Mouse (Mus musculus): ENCODE results near the gene Zfp462. TPM values are rescaled to one million over a fixed set of nuclear protein-coding genes. Genes with fewer than 3 reads are reported as not detected.

Zfp462 gene
- total RNA-seq, 2 experiments from 2014 or later = 66.6 to 72.6 TPM

DNA sequence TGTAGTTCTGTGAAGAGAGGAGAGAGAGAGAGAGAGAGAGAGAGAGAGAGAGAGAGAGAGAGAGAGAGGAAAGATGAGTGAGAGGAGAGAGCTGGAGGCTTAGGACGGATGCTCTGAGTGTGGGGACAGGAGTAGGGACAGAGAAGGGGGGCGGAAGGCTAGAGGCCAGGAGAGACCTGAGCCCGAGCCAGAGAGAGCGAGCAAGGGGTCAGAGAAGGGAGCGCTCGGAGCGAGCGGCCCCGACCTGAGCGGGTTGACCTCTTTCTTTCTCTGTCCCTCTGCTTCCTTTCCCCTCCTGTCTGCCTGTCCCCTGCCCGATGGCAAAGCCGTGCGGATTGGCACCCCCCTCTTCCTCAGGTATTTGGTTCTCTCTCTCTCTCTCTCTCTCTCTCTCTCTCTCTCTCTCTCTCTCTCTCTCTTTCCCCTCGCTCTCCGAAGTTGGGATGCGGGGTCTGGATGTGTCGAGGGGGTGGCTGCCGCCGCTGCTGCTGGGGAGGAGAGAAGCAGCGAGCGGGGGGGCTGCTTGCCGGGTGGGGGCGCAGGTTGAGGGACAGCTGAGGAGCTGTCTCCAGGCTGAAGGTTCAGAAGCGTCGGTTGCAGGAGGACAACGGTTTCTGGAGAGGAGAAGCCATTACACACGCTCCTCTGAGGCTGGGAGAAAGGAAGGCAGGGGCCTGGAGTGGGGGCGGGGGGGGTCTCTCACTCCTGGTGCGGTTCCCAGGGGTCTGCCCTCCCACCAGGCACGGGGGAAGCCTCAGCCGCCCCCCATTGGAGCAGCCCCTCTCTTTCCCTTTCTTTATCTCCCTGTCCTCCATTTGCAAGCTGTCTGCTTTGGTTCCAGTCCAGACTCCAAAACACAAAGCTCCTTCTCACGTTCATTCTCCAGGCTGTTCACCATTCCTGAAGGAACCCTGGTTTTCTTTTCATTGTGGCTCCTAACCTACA, 4.0 kb downstream of the Zfp462 start:
- DNase-seq (ENCODE audit: extremely low spot score in 1 of 2, low spot score in 2 of 2) = peak; percentile 26 to 76
- intact Hi-C loops (cut with DNase I) = loop anchor here (5.0 to 10.0 kb wide), 8 partner anchors 58 to 1067 kb away; no protein-coding TSS in a partner anchor

DNA sequence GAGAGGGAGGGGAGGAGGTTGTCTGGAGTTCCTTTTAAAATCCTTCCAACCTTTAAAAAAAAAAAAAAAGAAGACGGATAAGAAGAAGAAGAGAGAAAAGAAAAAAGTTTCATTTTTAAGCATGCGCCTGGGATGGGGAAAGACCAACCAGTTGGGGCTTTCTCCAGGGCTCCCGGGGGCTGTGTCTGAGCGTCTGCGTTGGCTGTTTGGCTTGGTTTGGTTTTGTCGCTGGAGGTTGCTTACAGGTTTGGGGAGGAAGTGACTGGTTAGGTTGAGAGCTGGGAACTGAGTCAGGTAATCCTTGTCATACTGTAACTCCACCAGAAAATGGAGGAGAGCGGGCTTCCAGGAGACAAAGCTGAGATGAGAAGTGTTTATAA, 4.7 kb downstream of the Zfp462 start:
- intact Hi-C loops (cut with DNase I) = loop anchor here (5.0 to 10.0 kb wide), 8 partner anchors 58 to 1067 kb away; no protein-coding TSS in a partner anchor
- peak in 1 of 2 experiments; percentile 35 for DNase-seq (ENCODE audit: extremely low spot score in 1 of 2, low spot score in 2 of 2)

DNA sequence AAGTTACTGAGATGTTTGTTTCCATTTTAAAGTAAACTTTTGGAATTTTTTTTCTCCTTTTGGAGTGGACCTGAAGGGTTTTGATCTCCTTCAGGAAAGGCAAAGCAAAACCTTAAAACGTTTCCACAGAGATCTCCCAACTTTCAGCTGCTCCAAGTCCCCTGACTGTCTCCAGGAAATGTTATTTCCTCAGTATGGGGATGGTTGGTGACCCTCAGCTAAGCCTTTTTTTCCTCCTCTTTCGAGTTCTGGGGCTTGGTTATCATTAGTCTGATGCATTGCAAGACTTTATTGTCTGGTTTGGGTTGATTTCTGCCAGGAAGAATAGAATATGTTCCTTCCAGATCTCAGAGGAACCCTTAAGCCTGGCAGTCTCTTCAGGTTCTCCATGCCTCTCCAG, 5.3 kb downstream of the Zfp462 start:
- no peak for DNase-seq (ENCODE audit: extremely low spot score in 1 of 2, low spot score in 2 of 2)
- intact Hi-C loops (cut with DNase I) = no loop called here

DNA sequence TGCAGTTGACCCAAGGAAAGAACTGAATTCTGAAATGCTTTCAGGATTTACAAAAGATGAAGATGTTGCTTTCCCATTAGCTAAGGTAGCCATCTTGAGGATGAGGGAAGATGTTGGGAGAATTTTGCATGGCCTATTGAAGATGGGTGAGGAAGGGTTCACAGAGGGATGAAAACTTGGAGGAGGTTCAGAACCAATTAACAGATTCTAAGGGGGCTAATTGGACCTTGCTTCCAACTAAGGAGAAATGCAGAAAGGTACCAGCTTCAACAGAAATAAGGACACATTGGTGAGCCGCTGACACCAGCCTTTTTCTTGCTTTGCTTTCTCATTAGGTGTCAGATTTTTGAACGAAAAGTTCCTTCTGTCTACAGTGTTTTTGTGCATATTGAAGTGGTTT, 6.0 kb downstream of the Zfp462 start:
- intact Hi-C loops (cut with DNase I) = no loop called here
- DNase-seq (ENCODE audit: extremely low spot score in 1 of 2, low spot score in 2 of 2) = no peak

DNA sequence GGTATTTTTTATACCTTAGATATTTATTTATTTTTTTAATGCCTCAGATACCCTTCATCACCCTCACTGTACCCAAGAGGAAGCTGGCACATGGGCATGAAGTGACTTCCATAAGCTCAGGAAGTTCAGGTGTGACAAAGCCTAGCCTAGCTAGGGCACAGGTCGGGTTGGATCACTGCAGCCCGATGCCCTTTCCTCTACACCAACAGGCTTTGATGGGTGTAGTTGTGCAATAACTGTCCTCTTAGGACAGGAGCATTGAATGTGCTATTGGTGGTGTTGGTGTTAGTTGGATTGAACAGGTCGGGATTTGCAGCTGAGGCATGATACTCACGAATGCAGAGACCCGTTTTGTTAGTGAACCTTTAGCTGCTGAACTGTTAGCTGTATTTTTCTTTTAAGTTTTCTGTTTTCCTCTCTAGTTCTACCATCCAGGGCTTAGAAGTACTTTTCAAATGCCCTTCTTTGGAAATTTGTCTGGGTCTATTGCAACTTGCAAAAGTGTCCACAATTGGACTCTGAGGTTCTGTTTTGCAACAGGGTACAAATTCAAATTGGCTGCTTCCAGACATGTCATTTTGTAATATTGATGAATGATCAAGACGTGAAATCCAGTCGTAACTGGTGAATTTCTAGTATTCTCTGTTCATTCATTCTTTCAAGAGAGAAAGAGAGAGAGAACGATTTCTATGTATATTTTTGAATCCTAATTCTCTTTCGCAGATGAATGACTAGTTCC, 9.0 kb downstream of the Zfp462 start:
- no peak for DNase-seq (ENCODE audit: extremely low spot score in 1 of 2, low spot score in 2 of 2)

DNA sequence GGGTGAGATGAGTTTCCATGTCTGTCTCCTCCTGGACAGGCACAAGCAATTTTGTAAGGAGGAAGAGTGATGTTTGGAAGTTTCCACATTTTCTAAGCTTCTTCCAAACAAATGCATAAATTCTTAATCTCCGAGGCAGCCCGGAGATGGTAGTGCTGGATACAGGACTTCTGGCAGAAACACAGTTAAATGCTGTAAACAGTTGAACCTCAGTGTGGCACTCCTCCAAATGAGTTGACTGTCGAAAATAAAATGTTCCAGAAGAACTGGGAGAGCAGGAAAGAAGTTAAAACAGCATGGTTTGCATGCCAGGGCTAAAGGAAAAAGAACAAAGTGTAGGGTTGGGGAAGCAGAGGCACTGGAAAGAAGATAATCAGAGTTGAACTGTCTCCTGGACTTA, 9.6 kb downstream of the Zfp462 start:
- intact Hi-C loops (cut with DNase I) = no loop called here

More for the DNA sequence above, 9.0 kb downstream of the Zfp462 start:
- intact Hi-C loops (cut with DNase I) = no loop called here

DNA sequence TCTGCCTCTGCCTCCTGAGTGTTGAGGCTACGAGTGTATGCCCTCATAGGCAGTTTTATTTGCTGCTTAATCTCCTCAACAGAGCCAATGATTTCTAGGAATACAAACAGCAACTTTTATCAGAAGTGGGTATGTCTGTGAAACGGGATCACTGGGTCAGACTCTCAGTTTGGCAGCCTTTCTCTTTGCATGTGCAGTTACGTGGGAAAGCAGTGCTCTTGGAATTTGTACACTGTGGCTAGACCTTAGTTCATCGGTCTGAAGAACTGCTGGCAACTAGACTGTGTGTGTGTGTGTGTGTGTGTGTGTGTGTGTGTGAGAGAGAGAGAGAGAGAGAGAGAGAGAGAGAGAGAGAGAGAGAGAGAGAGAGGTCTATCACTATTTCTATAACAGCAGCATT, 15.9 kb downstream of the Zfp462 start:
- DNase-seq (ENCODE audit: extremely low spot score in 1 of 2, low spot score in 2 of 2) = no peak
- intact Hi-C loops (cut with DNase I) = no loop called here

More for the DNA sequence above, 9.6 kb downstream of the Zfp462 start:
- no peak for DNase-seq (ENCODE audit: extremely low spot score in 1 of 2, low spot score in 2 of 2)

DNA sequence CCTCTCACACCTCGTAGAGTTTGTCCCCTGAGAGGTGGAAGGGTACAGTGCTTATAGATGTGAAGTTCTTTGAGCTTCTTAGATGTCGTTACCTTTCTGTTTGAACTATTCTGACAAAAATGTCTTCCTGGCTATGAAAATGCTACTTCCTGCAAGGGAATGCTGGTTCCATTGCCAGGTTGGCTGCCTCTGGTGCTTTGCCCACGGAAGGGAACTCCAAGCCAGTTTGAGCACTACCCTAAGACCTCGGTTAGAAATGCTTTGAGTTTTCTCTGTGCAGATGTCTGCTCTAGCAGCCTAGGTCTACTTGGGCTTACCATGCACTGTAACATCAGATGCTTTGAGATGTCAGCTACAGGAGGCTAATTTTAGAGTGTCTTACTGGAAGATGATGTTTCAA, 17.3 kb downstream of the Zfp462 start:
- intact Hi-C loops (cut with DNase I) = no loop called here

DNA sequence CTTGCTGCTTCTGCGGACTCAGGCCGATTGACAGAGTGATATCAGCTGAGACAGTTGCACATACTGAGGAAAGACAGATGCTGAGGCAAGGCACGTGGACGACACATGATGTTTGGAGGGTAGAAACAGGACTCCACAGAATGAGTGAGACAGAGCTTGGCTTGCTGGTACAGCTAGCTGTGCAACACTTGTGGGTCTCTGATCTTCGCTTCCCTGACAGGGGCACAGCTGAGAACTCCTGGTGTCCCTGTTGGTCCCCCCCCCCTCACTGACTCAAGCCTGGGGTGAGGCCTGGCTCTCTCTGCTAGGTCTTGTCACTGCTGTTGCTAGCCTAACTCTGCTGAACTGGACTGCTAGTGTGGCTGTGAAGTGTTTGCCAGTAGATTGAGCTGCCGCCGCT, 18.7 kb downstream of the Zfp462 start:
- no peak for DNase-seq (ENCODE audit: extremely low spot score in 1 of 2, low spot score in 2 of 2)
- intact Hi-C loops (cut with DNase I) = no loop called here

More for the DNA sequence above, 17.3 kb downstream of the Zfp462 start:
- DNase-seq (ENCODE audit: extremely low spot score in 1 of 2, low spot score in 2 of 2) = no peak

DNA sequence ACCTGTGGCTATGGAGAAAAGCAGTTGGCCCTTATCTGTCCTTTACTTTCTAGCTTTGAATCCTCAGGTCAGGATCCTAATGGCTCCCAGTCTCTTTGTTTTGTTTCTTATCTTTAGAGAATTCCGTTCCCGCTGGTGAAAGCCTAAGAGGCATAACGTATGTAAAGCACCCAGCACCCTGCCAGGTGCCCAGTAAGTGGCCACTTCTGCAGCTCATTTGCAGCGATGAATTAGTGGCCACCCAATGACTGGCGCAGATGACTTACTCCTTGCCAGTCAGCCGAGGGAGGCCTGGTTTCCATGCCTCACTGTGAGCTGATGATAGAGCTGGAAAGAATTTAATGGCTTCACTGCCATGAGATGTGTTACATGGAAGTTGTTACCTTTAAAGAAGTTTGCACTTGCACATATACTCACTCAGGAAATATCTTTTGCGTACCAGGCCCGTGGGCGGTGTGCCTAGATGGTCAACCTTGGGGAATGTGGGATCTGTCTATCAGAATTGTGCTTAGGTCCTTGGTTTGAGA, 20.4 kb downstream of the Zfp462 start:
- intact Hi-C loops (cut with DNase I) = no loop called here

DNA sequence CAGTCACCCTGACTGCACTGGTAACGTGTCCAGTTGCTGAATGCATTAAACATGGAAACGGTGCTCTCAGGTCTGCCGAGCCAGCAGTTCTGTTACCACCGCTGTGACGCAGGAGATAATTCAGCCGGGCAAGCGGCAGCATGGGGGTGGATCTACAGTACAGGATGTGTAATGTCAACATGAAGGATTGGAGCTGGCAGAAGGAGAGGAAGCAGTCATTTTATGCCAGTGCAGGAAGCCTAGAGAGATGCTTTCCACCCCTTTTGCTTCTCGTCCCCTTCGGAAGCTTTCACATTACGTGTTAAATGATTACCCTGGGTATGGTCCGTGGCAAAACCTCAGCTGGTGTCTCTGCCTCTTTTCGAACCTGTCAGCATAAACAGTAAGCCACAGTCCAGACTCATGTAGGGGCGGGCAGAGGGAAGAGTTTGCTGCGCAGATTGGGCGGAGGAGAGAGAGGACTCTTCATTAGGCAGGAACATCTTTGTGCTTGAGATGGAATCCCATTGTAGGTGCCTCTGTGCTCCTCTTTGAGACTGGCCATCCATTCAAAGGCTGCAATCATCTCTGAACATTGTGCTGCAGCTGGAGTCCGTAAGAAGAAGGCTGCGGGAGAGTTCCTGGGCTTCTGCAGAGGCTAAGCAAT, 21.4 kb downstream of the Zfp462 start:
- intact Hi-C loops (cut with DNase I) = no loop called here
- peak; percentile 34 to 57 for DNase-seq (ENCODE audit: extremely low spot score in 1 of 2, low spot score in 2 of 2)

More for the DNA sequence above, 20.4 kb downstream of the Zfp462 start:
- DNase-seq (ENCODE audit: extremely low spot score in 1 of 2, low spot score in 2 of 2) = no peak

DNA sequence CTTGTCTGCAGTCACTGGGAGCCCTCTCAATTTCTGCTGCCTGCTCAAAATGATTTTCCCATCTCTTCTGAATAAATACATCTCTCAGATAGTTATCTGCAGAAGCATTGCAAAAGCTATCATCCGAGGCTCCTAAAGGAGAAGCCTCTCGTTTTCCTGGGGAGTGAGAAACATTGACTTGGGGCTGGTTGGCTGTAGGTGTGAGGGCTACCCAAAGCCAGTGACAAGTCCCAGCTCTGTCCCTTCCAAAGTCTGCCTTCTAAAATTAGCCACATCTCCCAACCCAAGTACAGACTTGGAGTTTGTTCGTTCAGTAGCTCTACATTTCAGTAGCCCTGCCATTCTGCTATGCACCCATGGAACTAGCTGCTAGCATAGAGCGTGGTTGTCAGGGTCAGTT, 22.3 kb downstream of the Zfp462 start:
- no peak for DNase-seq (ENCODE audit: extremely low spot score in 1 of 2, low spot score in 2 of 2)
- intact Hi-C loops (cut with DNase I) = no loop called here

DNA sequence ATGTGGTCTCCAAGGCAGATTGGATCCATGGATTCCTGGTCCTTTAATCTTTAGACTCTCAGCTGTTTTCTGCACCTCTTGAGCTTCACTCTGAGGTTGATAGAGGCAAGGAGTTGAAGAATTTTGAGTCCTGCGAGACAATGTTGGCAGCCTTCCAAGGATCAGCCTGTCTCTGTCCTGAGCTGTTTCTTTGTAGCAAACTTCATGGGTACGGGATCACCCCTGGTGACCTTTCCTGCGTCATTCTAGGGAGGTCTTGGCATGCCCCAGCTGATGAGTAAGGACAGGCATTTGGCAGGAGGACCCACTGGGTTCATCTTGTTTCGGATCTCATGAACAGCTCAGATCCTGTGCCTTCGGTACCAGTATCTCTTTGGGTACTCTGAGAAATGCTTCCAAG, 22.9 kb downstream of the Zfp462 start:
- peak in 1 of 2 experiments; percentile 41 for DNase-seq (ENCODE audit: extremely low spot score in 1 of 2, low spot score in 2 of 2)
- intact Hi-C loops (cut with DNase I) = no loop called here

DNA sequence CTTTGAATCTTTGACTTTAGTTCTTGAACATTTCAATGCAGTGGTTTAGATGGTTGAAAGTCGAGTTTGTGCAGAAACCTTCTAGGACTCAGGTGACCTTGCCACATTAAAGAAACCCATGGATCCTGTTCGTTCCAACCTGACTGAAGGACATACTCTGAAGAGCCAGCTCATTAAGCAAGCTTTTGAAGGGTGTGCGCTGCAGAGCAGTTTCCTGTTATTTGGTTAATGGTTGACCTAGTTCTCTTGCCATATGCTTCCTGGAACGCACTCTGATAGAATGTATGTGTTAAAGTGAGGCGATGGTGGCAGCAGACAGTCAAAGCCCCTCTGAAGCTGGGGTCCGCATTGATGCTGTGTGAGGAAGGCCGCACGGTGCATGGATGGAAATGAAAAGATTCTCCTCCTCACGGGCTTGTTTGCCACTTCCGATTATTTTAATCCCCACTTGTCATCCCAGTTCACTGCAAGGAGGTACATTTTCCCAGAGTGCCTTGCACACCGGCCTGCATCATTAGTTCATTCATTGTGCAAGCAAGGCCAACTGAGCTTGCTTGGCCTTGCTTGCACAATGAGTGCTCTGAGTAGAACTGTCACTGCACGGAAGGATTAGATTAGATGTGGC, 24.9 kb downstream of the Zfp462 start:
- intact Hi-C loops (cut with DNase I) = no loop called here
- DNase-seq (ENCODE audit: extremely low spot score in 1 of 2, low spot score in 2 of 2) = no peak

DNA sequence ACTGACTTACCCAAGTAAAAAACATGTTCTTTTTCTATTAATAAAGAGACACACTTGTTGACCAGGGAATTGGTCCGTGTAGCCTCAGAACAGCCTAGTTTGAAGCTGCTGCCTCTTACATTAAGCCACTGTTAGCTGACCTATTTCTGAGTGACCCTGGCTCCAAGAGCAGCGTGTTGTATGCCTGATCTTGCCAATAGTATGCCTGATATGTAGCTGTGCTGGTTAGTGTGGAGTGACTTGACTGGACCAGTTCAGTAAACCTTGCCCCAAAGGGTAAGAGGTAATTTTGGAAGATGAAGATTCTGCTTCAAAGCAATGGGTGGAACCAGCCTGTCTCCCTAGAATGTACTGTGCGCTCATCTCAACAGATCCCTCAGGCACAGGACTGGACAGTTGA, 26.5 kb downstream of the Zfp462 start:
- intact Hi-C loops (cut with DNase I) = no loop called here
- DNase-seq (ENCODE audit: extremely low spot score in 1 of 2, low spot score in 2 of 2) = no peak

DNA sequence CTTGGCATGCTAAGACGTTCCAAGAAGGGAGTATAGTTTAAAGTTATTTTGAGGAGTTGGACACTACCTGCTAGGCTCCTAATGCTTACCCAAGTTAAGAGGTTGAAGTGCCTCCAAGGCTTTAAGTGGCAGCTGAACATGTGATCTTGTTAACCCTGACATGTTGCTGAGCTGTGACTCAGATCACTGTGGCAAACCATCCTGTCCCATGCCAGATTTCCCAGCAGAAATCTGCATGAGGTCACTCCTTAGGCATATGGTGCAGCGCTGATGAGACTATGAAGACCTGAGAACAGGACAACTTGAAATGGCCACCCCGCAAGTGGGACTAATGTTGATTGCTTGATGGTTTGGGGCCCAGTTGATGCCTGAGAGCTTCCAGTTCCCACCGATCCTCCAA, 27.2 kb downstream of the Zfp462 start:
- intact Hi-C loops (cut with DNase I) = no loop called here
- no peak for DNase-seq (ENCODE audit: extremely low spot score in 1 of 2, low spot score in 2 of 2)

DNA sequence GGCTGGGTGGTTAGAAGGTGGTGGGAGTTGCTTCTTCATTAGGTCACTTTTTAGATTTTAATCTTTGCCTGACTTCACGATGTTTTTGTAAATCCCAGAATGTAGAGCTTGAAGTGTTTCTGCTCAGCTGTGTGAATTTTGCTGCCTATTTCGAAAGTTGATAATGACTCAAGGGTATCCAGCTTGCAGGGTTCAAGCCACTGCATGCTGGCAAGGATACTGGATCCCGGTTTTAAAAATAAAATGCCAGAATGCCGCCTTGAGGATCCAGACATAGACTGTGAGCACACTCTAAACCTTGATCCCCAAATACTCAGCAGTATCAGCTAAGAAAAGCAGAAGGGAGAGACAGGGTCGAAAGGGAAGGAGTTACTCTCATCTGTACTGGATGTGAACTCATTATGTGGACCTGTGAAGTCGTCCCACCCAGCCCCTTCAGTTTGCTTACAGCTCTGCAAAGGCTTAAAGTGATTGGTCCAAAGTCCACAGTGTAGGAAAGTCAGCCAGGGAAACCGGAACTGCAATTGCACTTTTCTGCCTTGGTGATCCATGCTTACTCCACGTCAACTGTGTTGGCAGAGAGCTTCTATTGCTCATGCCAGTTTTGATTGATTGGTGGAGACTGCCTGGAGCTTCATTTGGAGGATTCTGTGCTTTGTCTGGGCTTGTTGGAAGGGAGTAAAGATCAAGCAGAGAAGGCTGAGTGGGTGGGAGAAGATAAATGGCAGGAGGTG, 28.1 kb downstream of the Zfp462 start:
- intact Hi-C loops (cut with DNase I) = no loop called here
- DNase-seq (ENCODE audit: extremely low spot score in 1 of 2, low spot score in 2 of 2) = no peak

Data from left cerebral cortex, postnatal 10 days (tissue).